Mouse (Mus musculus): ENCODE measurements around the gene Clec14a. TPM values are rescaled to one million over a fixed set of nuclear protein-coding genes. Genes with fewer than 3 reads are reported as not detected.
A peak's percentile ranks its signal among the peaks of the same experiment; 100 is the strongest.
"Not testable (repeated sequence)": the region's sequence is repeated elsewhere in the genome, so short reads cannot be mapped to it uniquely, and the experiment has no call there.

Clec14a gene
- polyA plus RNA-seq (2016; fragmentation: Nextera tagmentation; extraction: Ambion mirVana) = 6.4 and 6.5 TPM in 2 replicates

DNA sequence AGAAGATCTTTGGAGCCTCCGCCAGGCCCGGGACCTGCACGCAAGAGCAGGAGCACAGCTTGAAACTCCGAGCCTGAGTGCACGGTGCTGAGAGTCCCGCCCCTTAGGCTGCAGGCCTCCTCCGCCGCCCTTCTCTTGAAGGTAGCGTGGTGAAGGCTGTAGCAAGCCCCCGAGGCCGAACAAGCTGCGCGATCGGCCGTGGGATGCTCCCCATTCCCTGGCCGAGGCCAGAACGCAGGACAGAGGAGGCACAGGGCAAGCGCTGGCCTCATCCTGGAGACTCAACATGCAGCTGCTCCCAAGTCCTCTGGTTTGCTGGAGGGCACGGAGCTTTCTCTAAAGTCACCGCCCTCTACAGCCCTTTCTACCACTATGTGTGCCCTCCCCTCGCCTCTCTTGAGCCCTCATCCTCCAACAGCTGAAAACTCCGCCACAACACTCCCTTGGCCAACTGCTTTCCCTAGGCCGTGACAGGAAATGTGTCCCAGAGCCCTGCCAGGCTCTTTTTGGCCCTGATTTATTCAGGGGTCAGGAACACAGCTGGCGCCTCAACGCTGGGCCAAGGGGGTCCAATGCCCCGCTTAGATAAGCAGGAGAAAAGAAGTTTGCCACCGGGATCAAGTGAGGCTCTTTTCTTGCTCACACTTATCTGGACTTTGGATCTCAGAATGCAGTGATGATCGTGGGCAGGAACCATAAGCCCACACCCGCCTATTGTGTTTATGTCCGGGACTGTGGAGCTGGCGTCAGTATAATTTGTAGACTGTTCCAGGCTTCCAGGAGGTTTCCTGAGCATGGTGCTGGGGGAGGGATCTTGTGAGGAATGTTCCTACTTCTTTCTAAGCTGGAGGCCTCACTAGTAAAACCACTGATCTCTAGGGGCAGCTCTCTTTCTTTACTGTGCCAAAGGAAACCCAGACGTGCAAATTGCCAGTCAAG is at the start of gene Clec14a:
Gene Clec14a, minus strand, starts transcription at position 728 of the 939 bp plus-strand sequence.
- Histone ChIP-seq H3K27ac (replicated peaks) (peak within 1 kb of the TSS; percentile 79), H3K36me3 (no peaks in the 10 kb centered on the region), H3K9me3 (replicated peaks) (no peaks in the 10 kb centered on the region), H3K27me3 (ENCODE audit: low read depth, poor library complexity, severe bottlenecking) (peaks cover 24% of the 10 kb centered on the region), H3K4me1 (peaks cover 15% of the 10 kb centered on the region), H3K4me3 (peak within 1 kb of the TSS; percentile 56)
- DNase-seq (ENCODE audit: low spot score) = peak; percentile 61
- WGBS = 9% methylated on average over 32 of the region's 32 CpGs

DNA sequence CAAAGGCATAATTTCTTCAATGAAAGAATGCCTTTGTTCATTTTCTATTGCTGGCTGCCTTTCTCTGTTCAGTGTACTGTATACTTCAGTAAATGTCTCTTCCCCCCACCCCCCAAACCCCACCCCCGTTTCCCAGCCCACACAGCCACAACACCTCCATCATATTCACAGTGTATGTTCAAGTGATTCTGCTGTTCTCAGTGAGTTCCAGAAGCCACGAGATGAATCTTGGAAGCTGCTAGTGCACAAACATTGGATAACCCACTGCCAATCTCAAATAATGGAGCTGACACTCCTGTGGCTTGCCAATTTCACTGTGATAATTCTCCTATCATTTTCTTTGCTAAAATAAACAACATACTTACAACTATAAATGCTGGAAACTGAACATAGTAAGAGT is 38.7 kb upstream of the Clec14a start:
- Histone ChIP-seq H3K4me1 (no peaks in the 10 kb centered on the region), H3K36me3 (no peaks in the 10 kb centered on the region), H3K27me3 (ENCODE audit: low read depth, poor library complexity, severe bottlenecking) (no peaks in the 10 kb centered on the region), H3K4me3 (no peak overlapping the region), H3K27ac (replicated peaks) (no peak overlapping the region), H3K9me3 (replicated peaks) (no peaks in the 10 kb centered on the region)
- WGBS = 79% methylated on average over 2 of the region's 2 CpGs
- DNase-seq (ENCODE audit: low spot score) = no peak

DNA sequence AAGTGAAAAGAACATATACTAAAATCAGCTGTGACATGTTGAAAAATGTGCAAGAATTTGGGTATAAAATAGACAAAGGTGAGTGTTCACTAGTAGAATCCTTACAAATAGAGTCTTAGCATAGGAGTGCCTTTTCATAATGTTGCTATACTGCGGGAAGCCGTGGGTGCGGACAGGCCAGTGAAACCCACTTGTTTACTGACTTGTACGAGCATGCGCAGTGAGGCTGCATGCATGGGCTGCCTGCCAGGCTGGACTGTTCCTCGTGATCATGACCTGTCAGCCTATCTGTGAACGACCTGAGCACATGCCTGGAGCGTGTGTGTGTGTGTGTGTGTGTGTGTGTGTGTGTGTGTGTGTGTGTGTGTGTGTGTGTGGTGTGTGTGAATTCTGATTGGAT is 37.3 kb upstream of the Clec14a start:
- not testable (repeated sequence) for H3K27me3 ChIP-seq (ENCODE audit: low read depth, poor library complexity, severe bottlenecking); H3K36me3 ChIP-seq; H3K4me1 ChIP-seq; H3K27ac ChIP-seq (replicated peaks); H3K4me3 ChIP-seq; H3K9me3 ChIP-seq (replicated peaks); DNase-seq (ENCODE audit: low spot score)
- 89% methylated on average over 8 of the region's 8 CpGs for WGBS

DNA sequence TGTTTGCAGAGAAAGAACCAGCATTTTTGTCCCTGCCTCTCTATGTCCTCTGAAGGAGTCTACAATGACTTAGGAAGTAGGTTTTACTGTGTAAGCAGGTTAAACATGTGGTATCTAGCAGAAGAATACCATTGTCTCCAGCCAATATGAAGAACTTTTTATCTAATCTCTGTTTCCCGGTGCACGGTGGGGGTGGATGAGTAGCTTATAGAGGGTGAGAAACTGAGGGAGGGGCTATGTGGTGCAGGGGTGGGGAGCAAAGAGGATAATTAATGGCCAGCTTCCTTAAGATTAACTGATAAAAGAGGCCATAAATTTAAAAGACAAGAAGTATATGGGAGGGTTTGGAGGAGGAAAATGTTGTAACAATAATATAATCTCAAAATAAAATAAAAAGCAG is 36.5 kb upstream of the Clec14a start:
- Histone ChIP-seq H3K27me3 (ENCODE audit: low read depth, poor library complexity, severe bottlenecking) (no peaks in the 10 kb centered on the region), H3K9me3 (replicated peaks) (no peaks in the 10 kb centered on the region), H3K27ac (replicated peaks) (no peak overlapping the region), H3K4me1 (no peaks in the 10 kb centered on the region), H3K4me3 (no peak overlapping the region), H3K36me3 (no peaks in the 10 kb centered on the region)
- WGBS = 90% methylated on average over 2 of the region's 2 CpGs
- no peak for DNase-seq (ENCODE audit: low spot score)

DNA sequence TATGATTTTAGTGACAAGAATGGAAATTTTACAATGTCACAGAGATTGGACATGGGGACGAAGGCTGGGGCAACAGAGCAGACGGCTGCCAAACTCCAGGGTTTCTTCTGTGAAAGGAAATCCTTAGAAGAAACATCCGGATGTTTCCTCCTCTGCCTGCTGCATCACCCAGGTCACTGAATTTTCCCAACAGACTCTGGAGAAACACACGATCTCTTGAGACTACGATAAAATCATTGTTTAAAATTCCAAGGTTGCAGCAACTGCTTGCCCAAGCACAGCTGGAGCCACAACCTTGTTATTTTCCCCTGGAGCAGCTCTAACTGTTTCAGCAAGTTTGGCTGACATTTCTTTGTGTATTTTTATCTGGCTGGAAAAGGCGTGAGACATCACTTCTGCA is 27.9 kb upstream of the Clec14a start:
- DNase-seq (ENCODE audit: low spot score) = no peak
- no peaks in the 10 kb centered on the region for H3K36me3 ChIP-seq
- H3K9me3 ChIP-seq (replicated peaks) = no peaks in the 10 kb centered on the region
- H3K4me1 ChIP-seq = no peaks in the 10 kb centered on the region
- no peak overlapping the region for H3K27ac ChIP-seq (replicated peaks)
- WGBS = 83% methylated on average over 6 of the region's 6 CpGs
- H3K27me3 ChIP-seq (ENCODE audit: low read depth, poor library complexity, severe bottlenecking) = no peaks in the 10 kb centered on the region
- H3K4me3 ChIP-seq = no peak overlapping the region

DNA sequence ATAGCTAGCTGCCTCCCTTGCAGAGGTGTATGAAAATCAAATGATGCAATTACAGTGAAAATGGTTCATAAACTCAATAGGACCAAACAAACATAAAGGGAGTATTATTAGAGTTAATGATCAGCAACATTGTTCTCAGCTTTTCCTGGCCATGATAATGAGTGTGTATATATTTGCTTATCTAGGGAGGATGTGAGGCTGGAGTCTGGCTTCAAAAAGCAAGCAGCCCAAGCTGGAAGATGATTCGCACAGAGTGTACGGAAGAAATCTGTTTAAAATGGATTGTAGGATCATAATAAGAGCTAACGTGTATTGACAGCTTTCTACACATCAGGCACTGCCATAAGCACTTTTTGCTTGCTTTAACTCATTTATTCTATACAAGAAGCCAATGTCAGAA is 16.8 kb upstream of the Clec14a start:
- 92% methylated on average over 3 of the region's 3 CpGs for WGBS
- Histone ChIP-seq H3K36me3 (no peaks in the 10 kb centered on the region), H3K27me3 (ENCODE audit: low read depth, poor library complexity, severe bottlenecking) (no peaks in the 10 kb centered on the region), H3K27ac (replicated peaks) (no peak overlapping the region), H3K4me3 (no peak overlapping the region), H3K9me3 (replicated peaks) (no peaks in the 10 kb centered on the region), H3K4me1 (no peaks in the 10 kb centered on the region)
- no peak for DNase-seq (ENCODE audit: low spot score)

DNA sequence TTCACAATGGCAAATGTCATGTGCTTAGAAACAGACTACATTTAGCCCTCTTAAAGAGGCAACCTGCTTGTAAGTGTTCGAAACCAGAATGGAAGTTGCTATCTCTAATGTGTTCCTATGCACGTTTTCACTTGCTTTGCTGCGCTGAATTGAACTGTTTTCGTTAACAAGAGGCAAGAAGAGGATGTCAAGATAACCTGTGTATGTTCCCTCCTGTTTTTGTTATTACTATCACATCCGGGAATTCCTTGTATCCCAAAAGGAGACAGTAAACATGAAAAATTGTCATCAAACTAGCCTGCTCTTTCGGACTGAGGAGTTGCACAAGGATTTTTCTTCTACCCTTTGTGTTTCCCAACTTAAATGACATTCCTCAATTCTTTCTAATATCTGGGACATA is 1.4 kb upstream of the Clec14a start:
- no peak for DNase-seq (ENCODE audit: low spot score)
- WGBS = 80% methylated on average over 6 of the region's 6 CpGs
- no peaks in the 10 kb centered on the region for H3K9me3 ChIP-seq (replicated peaks)

DNA sequence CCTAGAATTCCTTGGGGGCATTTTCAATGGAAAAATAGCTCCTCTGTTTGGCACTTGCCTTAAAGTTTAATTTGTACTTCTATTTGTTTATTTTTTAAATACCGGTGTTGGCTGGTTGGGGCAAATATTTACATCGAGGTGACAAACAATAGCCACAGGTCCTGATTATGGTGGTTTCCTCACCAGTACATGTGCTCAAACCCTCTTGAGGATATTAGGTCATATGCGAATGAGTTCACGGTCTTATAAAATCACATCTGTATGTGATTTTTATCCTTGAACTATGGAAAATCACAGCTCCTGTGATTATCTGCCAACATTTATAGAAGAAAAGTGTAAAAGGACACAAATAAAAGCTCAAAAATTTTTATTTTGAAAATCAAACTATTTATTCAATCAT is 415 bp upstream of the Clec14a start:
- Histone ChIP-seq H3K27ac (replicated peaks) (no peak overlapping the region), H3K36me3 (no peaks in the 10 kb centered on the region), H3K4me3 (no peak overlapping the region), H3K4me1 (peaks cover 15% of the 10 kb centered on the region), H3K27me3 (ENCODE audit: low read depth, poor library complexity, severe bottlenecking) (peaks cover 24% of the 10 kb centered on the region), H3K9me3 (replicated peaks) (no peaks in the 10 kb centered on the region)
- WGBS = 79% methylated on average over 4 of the region's 4 CpGs
- no peak for DNase-seq (ENCODE audit: low spot score)

More for the DNA sequence above, 1.4 kb upstream of the Clec14a start:
- Histone ChIP-seq H3K27ac (replicated peaks) (no peak overlapping the region), H3K4me1 (peaks cover 15% of the 10 kb centered on the region), H3K36me3 (no peaks in the 10 kb centered on the region), H3K27me3 (ENCODE audit: low read depth, poor library complexity, severe bottlenecking) (peaks cover 24% of the 10 kb centered on the region), H3K4me3 (no peak overlapping the region)

DNA sequence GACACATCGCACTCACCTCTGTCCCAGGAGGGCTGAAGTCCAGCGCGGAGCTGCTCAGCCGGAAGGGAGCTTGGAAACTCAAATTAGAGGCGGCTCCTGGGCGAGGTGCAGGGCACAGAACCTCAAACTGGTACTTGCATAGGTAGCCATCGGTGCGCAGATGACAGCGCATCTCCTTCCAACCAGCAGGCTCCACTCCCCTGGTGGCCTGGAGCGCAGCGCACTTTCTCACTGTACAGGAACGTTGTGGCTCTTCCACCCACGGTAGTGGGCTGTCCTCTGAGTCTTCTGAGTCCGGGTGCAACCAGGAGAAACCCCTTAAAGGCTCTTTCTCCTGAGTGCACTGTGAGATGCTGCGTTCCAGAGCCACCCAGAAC is 916 bp downstream of the Clec14a start:
- H3K36me3 ChIP-seq = no peaks in the 10 kb centered on the region
- H3K9me3 ChIP-seq (replicated peaks) = no peaks in the 10 kb centered on the region
- WGBS = 6% methylated on average over 15 of the region's 15 CpGs
- no peak for DNase-seq (ENCODE audit: low spot score)
- H3K27me3 ChIP-seq (ENCODE audit: low read depth, poor library complexity, severe bottlenecking) = peaks cover 24% of the 10 kb centered on the region
- peak overlapping the region; percentile 56 for H3K4me3 ChIP-seq
- H3K4me1 ChIP-seq = peaks cover 15% of the 10 kb centered on the region
- H3K27ac ChIP-seq (replicated peaks) = peak overlapping the region; percentile 79

DNA sequence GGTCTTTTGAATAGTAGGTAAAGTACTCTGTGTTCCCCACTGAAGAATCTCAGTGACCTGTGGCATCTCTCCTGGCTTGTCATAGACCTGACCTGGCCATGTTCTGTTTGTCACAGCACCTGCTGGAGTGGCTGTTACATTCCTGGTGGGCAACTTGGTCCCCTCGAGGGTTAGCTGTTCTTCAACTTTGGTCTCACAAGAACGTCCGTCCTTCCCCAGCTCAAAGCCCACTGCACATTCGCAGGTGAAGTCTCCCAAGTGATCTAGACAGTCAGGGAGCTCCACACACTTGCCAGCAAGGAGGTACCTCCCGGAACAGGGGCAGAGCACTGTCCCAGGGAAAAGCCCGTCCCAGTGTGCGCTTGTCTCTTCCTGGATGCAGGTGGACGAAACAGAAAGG is 1.3 kb downstream of the Clec14a start:
- H3K27me3 ChIP-seq (ENCODE audit: low read depth, poor library complexity, severe bottlenecking) = peaks cover 24% of the 10 kb centered on the region
- H3K9me3 ChIP-seq (replicated peaks) = no peaks in the 10 kb centered on the region
- peak overlapping the region; percentile 56 for H3K4me3 ChIP-seq
- H3K36me3 ChIP-seq = no peaks in the 10 kb centered on the region
- peak; percentile 11 for DNase-seq (ENCODE audit: low spot score)
- 40% methylated on average over 8 of the region's 8 CpGs for WGBS
- peaks cover 15% of the 10 kb centered on the region for H3K4me1 ChIP-seq
- peak overlapping the region; percentile 79; the same call in 1 of the 2 replicates for H3K27ac ChIP-seq (replicated peaks)

DNA sequence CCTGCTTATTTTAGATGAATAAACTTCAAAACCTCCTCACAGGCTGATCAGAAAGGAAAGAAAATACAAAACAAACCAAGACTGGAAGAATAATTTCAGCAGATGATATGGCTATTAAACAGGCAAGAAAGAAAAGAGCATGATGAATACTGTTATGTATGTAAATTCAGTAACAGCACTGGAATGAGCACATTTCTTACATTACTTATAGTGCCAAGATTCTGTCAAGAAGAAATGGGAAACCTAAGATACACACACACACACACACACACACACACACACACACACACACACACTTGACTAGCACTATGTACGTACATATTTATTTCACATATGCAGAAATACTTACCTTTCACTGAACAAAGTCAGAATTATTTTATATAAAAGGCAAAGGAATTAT is 17.2 kb downstream of the Clec14a start:
- Histone ChIP-seq H3K9me3 (replicated peaks) (no peaks in the 10 kb centered on the region), H3K27ac (replicated peaks) (no peak overlapping the region), H3K36me3 (no peaks in the 10 kb centered on the region), H3K4me1 (no peaks in the 10 kb centered on the region), H3K4me3 (no peak overlapping the region), H3K27me3 (ENCODE audit: low read depth, poor library complexity, severe bottlenecking) (no peaks in the 10 kb centered on the region)
- WGBS = 86% methylated on average over 1 of the region's 1 CpGs
- DNase-seq (ENCODE audit: low spot score) = no peak

DNA sequence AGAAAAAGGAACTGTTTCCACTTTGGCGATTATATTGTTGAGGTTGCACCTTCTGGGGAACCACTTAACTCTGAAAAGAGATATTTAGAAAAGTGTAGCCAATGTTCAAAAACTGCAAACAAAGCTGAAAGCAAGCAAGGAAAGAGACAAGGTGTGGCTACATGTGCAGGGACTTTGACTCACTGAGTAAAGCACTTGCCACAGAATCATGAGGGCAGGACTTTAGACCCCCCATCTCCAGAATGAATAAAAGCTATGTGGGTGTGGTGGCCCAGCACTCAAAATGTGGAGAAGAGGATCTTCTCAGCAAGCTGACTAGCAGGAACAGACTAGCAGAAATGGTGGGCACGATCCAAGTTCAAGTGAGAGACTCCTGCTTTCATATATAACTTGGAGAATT is 36.6 kb downstream of the Clec14a start:
- 91% methylated on average over 2 of the region's 2 CpGs for WGBS
- no peaks in the 10 kb centered on the region for H3K36me3 ChIP-seq
- no peak overlapping the region for H3K27ac ChIP-seq (replicated peaks)
- no peak for DNase-seq (ENCODE audit: low spot score)
- no peak overlapping the region for H3K4me3 ChIP-seq
- no peaks in the 10 kb centered on the region for H3K4me1 ChIP-seq
- no peaks in the 10 kb centered on the region for H3K27me3 ChIP-seq (ENCODE audit: low read depth, poor library complexity, severe bottlenecking)
- no peaks in the 10 kb centered on the region for H3K9me3 ChIP-seq (replicated peaks)

DNA sequence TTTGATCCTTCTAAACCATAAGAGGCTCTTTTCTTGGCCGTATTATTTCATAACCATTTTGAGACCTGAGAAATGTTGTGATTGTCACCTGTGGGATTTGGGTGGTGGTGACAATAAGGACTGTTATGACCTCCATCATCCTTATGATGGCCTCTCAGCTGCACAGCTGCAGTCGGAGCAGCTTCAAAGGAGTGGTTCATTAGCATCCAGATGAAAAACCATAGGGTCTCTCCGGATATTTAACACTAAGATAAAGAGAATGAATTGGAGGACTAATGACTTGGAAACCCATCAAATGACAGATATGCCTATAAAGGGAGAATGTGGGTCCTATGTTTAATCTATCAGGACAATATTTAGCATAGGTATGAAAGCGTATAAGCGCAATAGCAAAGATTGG is 43.4 kb downstream of the Clec14a start:
- Histone ChIP-seq H3K4me1 (no peaks in the 10 kb centered on the region), H3K27me3 (ENCODE audit: low read depth, poor library complexity, severe bottlenecking) (no peaks in the 10 kb centered on the region), H3K36me3 (no peaks in the 10 kb centered on the region), H3K27ac (replicated peaks) (no peak overlapping the region), H3K9me3 (replicated peaks) (no peaks in the 10 kb centered on the region), H3K4me3 (no peak overlapping the region)
- no peak for DNase-seq (ENCODE audit: low spot score)
- WGBS = 84% methylated on average over 5 of the region's 5 CpGs

Measured in midbrain, embryonic 10.5 days (tissue).